Mouse (Mus musculus) hindbrain, embryonic 12.5 days (tissue): ENCODE results near the gene Ripk4. TPM values are rescaled to one million over a fixed set of nuclear protein-coding genes. Genes with fewer than 3 reads are reported as not detected.

Experiments used
- ATAC-seq: fragments of 200-750 bp; cut with Nextera tagmentation; 2 replicates; pipeline ENCODE4 v1.8.0; 2017; ENCODE audit warnings: moderate TSS enrichment; ENCODE audit not compliant: low FRiP score
- H3K27ac ChIP-seq: fragments of 300-500 bp; sonication (generic); 2 replicates; pipeline ENCODE4 v1.5.1; 2016; ENCODE audit warnings: mild to moderate bottlenecking
- H3K27me3 ChIP-seq: fragments of 300-500 bp; sonication (generic); 2 replicates; pipeline ENCODE4 v1.6.1; 2016; ENCODE audit warnings: mild to moderate bottlenecking
- H3K36me3 ChIP-seq: fragments of 300-500 bp; sonication (generic); 2 replicates; pipeline ENCODE4 v1.6.1; 2016; ENCODE audit warnings: mild to moderate bottlenecking
- H3K4me1 ChIP-seq: fragments of 300-500 bp; sonication (generic); 2 replicates; pipeline ENCODE4 v1.6.1; 2016
- H3K4me2 ChIP-seq: fragments of 300-500 bp; sonication (generic); replicated peaks from 2 replicates; pipeline ENCODE4 v1.6.1; 2016; ENCODE audit warnings: mild to moderate bottlenecking
- H3K4me3 ChIP-seq: fragments of 300-500 bp; sonication (generic); 2 replicates; pipeline ENCODE4 v1.5.1; 2016; ENCODE audit warnings: mild to moderate bottlenecking
- H3K9ac ChIP-seq: fragments of 300-500 bp; sonication (generic); 2 replicates; pipeline ENCODE4 v1.6.1; 2016; ENCODE audit warnings: mild to moderate bottlenecking, moderate library complexity
- H3K9me3 ChIP-seq: fragments of 300-500 bp; sonication (generic); replicated peaks from 2 replicates; pipeline ENCODE4 v1.6.1; 2016; ENCODE audit warnings: mild to moderate bottlenecking
- WGBS: fragments of 180-500 bp; shearing (Covaris S2); methylation state at CpG from one replicate; pipeline ENCODE4 v1.1.7; 2016; 5-methylcytosine and 5-hydroxymethylcytosine counted together
- polyA plus RNA-seq: library from polyadenylated mRNA; unstranded; fragments of >200 nt; fragmentation: Nextera tagmentation; extraction: Ambion mirVana; gene quantifications from 2 replicates; pipeline ENCODE4 v1.2.1, GENCODE M21; 2016

The Ripk4 gene
- polyA plus RNA-seq, 1 experiment from 2014 or later, result 2.8 TPM

DNA sequence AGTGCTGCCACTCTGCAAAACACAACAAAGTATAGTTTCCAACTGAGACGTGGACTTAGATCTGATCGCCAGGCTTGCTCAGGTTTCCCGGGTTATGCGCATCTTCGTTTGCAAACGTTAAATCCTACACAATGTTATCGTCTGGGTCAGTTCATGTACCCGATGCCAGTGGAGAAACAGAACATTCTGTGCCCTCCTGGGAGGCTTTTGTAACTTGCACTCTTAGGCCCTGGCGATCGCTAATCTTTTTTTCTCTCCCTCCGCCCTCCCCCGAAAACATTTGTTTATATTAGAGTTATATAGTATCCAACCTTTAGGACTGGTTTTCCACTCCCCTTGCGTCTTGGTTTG, 378 bp upstream of the Ripk4 start:
- H3K4me3 ChIP-seq, result peak overlapping the region; percentile 44
- H3K9ac ChIP-seq, result no peak overlapping the region
- H3K4me1 ChIP-seq, result peaks cover 11% of the 10 kb centered on the region
- no peaks in the 10 kb centered on the region for H3K9me3 ChIP-seq
- H3K36me3 ChIP-seq, result no peaks in the 10 kb centered on the region
- WGBS, result 8% methylated on average over 13 of the region's 13 CpGs
- peak overlapping the region; percentile 72 for H3K4me2 ChIP-seq
- ATAC-seq, result no peak
- peaks cover 69% of the 10 kb centered on the region for H3K27me3 ChIP-seq
- no peak overlapping the region for H3K27ac ChIP-seq

DNA sequence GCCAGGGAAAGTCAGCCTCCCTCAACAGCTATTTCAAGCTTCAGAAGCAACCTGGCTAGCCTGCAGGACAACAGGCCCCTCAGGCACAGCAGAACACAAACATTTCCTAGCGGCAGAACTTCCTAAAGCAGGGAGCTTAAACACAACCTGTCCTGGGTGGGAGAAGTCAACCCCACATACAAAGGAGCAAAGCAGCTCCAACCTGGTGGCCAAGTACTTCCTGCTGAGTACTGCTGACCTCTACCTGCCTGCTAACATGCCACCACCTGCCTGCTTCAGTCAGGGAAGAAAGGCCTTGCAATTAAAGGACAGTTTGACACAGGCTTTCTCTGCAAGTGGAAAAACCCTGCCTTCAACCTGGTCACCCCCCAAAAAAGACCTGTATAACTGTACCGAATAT, 1.8 kb downstream of the Ripk4 start:
- no peak overlapping the region for H3K4me2 ChIP-seq
- H3K27ac ChIP-seq, result no peak overlapping the region
- H3K4me1 ChIP-seq, result peaks cover 11% of the 10 kb centered on the region
- H3K9ac ChIP-seq, result no peak overlapping the region
- H3K4me3 ChIP-seq, result no peak overlapping the region
- ATAC-seq, result no peak
- H3K36me3 ChIP-seq, result no peaks in the 10 kb centered on the region
- WGBS, result 46% methylated on average over 2 of the region's 2 CpGs
- H3K9me3 ChIP-seq, result no peaks in the 10 kb centered on the region
- peaks cover 68% of the 10 kb centered on the region for H3K27me3 ChIP-seq

- no peak overlapping the region for H3K27ac ChIP-seq
- no peak overlapping the region for H3K4me2 ChIP-seq
- no peak overlapping the region for H3K9ac ChIP-seq
- H3K9me3 ChIP-seq, result no peaks in the 10 kb centered on the region
- peaks cover 48% of the 10 kb centered on the region for H3K27me3 ChIP-seq
- peaks cover 11% of the 10 kb centered on the region for H3K4me1 ChIP-seq
- no peak overlapping the region for H3K4me3 ChIP-seq
- H3K36me3 ChIP-seq, result no peaks in the 10 kb centered on the region
- ATAC-seq, result no peak
- WGBS, result 58% methylated on average over 3 of the region's 3 CpGs
These were observed 3.9 kb downstream of the Ripk4 start for GRCm38 (mm10) chr16:97759681-97760080.

DNA sequence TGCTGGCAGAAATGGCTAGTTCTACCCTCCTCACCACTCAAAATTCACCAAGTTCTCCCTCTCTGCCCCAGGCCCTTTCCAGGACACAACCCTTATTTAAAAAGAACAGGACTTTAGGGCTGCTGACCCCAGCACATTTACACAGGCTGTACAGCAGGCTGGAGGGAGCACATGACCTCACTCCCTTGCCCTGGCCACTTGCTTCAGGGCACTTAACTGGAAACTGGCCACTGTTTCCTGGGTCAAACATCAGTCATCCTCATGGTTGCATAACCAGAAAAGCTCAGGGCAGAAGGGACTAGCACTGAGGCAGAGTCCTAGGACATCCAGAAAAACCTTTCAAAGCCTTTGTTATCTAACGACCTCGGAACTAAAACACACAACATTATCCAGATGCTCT, 5.3 kb downstream of the Ripk4 start:
- WGBS, result 95% methylated on average over 2 of the region's 2 CpGs

GRCm38 (mm10) chr16:97756460-97756859, 7.1 kb downstream of the Ripk4 start:
- H3K4me3 ChIP-seq, result no peak overlapping the region
- no peaks in the 10 kb centered on the region for H3K9me3 ChIP-seq

More for the DNA sequence above, 5.3 kb downstream of the Ripk4 start:
- Histone ChIP-seq H3K4me1 (peaks cover 4% of the 10 kb centered on the region; the same call in 1 of the 2 replicates), H3K27ac (no peak overlapping the region), H3K4me3 (no peak overlapping the region), H3K4me2 (no peak overlapping the region), H3K36me3 (no peaks in the 10 kb centered on the region), H3K9ac (no peak overlapping the region), H3K9me3 (no peaks in the 10 kb centered on the region), H3K27me3 (peaks cover 34% of the 10 kb centered on the region)
- ATAC-seq, result no peak

DNA sequence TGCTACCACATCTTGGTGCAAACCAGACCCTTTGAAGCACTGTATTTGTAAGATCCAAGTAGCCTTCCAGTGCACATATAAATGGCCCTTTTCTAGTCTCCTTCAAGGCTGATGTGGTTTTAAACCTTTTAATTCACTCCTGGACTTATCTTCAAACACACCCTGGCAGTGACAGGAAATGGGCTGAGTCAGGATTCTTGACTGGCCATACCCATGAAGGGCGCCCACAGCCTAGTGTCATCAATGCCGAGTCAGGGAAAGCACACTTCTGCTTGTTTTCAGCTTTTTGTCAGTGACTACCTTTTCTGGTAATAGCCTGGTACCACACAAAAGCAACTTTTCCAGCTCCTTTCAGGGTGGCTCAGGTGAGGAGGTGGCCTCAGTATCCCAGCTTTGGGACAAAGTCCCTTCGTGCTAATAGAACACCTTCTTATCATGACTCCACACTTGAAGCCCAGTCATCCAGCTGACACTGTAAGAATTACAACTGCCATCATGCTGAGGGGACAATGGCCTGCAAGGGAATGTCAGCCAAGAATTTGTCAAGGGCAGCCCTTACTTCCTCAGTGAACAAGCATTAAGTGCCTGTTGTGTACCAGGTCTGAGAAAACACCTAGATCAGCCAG, 11.2 kb downstream of the Ripk4 start:
- Histone ChIP-seq H3K4me2 (no peak overlapping the region), H3K4me3 (no peak overlapping the region), H3K9ac (no peak overlapping the region), H3K9me3 (no peaks in the 10 kb centered on the region), H3K4me1 (no peaks in the 10 kb centered on the region), H3K36me3 (no peaks in the 10 kb centered on the region), H3K27ac (no peak overlapping the region), H3K27me3 (no peaks in the 10 kb centered on the region)
- no peak for ATAC-seq
- 90% methylated on average over 3 of the region's 3 CpGs for WGBS

More at GRCm38 (mm10) chr16:97756460-97756859, 7.1 kb downstream of the Ripk4 start:
- Histone ChIP-seq H3K36me3 (no peaks in the 10 kb centered on the region), H3K4me2 (no peak overlapping the region), H3K4me1 (no peaks in the 10 kb centered on the region), H3K9ac (no peak overlapping the region), H3K27me3 (peaks cover 16% of the 10 kb centered on the region), H3K27ac (no peak overlapping the region)
- ATAC-seq, result no peak
- WGBS, result 76% methylated on average over 2 of the region's 2 CpGs

- Histone ChIP-seq H3K27ac (no peak overlapping the region), H3K9me3 (no peaks in the 10 kb centered on the region)
- 76% methylated on average over 8 of the region's 8 CpGs for WGBS
These were observed 11.7 kb downstream of the Ripk4 start for GRCm38 (mm10) chr16:97751884-97752283.

GRCm38 (mm10) chr16:97748421-97748820, 15.2 kb downstream of the Ripk4 start:
- H3K4me3 ChIP-seq, result no peak overlapping the region
- H3K27ac ChIP-seq, result no peak overlapping the region
- WGBS, result 90% methylated on average over 6 of the region's 6 CpGs
- H3K36me3 ChIP-seq, result no peaks in the 10 kb centered on the region
- no peak overlapping the region for H3K9ac ChIP-seq
- H3K27me3 ChIP-seq, result no peaks in the 10 kb centered on the region
- H3K4me2 ChIP-seq, result no peak overlapping the region
- H3K9me3 ChIP-seq, result no peaks in the 10 kb centered on the region
- H3K4me1 ChIP-seq, result no peaks in the 10 kb centered on the region
- no peak for ATAC-seq

More at GRCm38 (mm10) chr16:97751884-97752283, 11.7 kb downstream of the Ripk4 start:
- Histone ChIP-seq H3K36me3 (no peaks in the 10 kb centered on the region), H3K4me2 (no peak overlapping the region), H3K4me1 (no peaks in the 10 kb centered on the region), H3K27me3 (no peaks in the 10 kb centered on the region), H3K9ac (no peak overlapping the region), H3K4me3 (no peak overlapping the region)
- no peak for ATAC-seq

- no peak overlapping the region for H3K9ac ChIP-seq
- no peak for ATAC-seq
- H3K4me3 ChIP-seq, result no peak overlapping the region
- H3K9me3 ChIP-seq, result no peaks in the 10 kb centered on the region
- H3K27ac ChIP-seq, result no peak overlapping the region
- no peaks in the 10 kb centered on the region for H3K4me1 ChIP-seq
- H3K4me2 ChIP-seq, result no peak overlapping the region
- no peaks in the 10 kb centered on the region for H3K36me3 ChIP-seq
- H3K27me3 ChIP-seq, result no peaks in the 10 kb centered on the region
- WGBS, result 75% methylated on average over 6 of the region's 6 CpGs
These were observed 25.6 kb downstream of the Ripk4 start for GRCm38 (mm10) chr16:97738030-97738429.

DNA sequence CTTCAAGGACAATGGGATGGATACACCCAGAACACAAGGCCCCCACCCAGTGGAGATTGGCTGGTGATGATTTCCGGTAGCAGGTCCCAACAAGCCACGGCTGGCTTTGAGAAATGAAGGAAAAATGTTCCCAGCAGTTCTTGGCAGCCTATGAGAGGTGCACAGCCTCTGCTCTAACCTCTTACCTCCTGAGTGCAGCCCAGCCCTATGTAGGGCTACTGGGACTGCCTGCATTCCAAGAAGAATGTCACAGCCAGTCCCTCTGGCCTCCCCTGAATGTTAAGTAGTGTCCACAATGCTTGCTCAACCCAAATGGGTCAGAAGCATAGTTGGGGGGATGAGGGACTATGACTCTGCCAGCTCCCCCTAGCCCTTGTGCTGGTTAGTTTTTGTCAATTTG, 27.0 kb downstream of the Ripk4 start:
- no peak overlapping the region for H3K4me2 ChIP-seq
- H3K4me1 ChIP-seq, result no peaks in the 10 kb centered on the region
- H3K36me3 ChIP-seq, result no peaks in the 10 kb centered on the region
- H3K27me3 ChIP-seq, result no peaks in the 10 kb centered on the region
- H3K27ac ChIP-seq, result no peak overlapping the region
- H3K9ac ChIP-seq, result no peak overlapping the region
- no peak overlapping the region for H3K4me3 ChIP-seq
- H3K9me3 ChIP-seq, result no peaks in the 10 kb centered on the region
- no peak for ATAC-seq
- WGBS, result 88% methylated on average over 2 of the region's 2 CpGs

DNA sequence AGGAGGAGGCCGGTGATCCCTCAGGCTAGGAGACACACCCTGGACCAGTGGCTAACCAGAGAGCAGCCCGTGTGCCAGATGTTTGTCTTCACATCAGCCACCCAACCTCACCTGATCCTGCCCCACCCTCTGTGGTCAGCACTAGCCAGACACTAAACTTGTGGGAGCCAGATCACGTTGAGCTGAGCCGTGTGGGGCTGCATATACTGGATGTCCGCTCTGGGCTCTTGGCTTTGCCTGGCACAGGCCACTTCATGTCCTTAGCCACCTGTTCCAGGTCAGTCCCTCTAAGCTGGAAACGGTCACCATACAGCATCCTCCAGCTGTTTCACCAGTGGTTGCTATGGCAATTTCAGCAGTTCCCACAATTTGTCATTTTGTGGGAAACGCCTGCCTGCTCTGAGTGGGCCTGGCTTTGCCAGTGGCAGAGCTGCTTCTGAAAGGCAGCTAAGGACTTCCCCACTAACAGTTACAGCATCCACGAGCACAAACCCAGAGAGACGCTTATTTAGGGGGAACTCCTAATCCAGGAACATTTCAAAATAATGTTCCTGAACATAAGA, 28.7 kb downstream of the Ripk4 start:
- Histone ChIP-seq H3K9ac (no peak overlapping the region), H3K9me3 (no peaks in the 10 kb centered on the region), H3K4me1 (no peaks in the 10 kb centered on the region), H3K36me3 (no peaks in the 10 kb centered on the region), H3K27me3 (no peaks in the 10 kb centered on the region), H3K27ac (no peak overlapping the region), H3K4me3 (no peak overlapping the region), H3K4me2 (no peak overlapping the region)
- ATAC-seq, result no peak
- 73% methylated on average over 9 of the region's 9 CpGs for WGBS

DNA sequence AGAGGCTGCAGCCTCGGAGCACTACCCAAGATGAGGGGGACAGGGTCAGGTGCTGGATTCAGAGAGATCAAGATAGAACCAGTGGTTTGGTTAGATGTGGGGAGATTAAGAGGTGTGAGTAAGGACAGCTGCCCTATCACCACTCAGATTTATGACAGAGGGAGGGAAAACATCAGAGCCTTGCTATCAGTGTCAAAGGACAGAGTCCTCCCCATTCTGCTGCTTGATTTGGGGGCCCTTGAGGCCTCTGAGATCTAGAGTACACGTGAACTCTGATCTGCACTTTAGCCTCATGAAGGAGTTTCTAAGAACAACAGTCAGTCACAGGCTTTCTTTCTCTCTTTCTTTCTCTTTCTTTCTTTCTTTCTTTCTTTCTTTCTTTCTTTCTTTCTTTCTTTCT, 30.0 kb downstream of the Ripk4 start:
- Histone ChIP-seq H3K27me3 (no peaks in the 10 kb centered on the region), H3K9ac (no peak overlapping the region), H3K9me3 (no peaks in the 10 kb centered on the region), H3K4me1 (no peaks in the 10 kb centered on the region), H3K4me3 (no peak overlapping the region), H3K4me2 (no peak overlapping the region), H3K27ac (no peak overlapping the region), H3K36me3 (no peaks in the 10 kb centered on the region)
- 80% methylated on average over 2 of the region's 2 CpGs for WGBS
- no peak for ATAC-seq

DNA sequence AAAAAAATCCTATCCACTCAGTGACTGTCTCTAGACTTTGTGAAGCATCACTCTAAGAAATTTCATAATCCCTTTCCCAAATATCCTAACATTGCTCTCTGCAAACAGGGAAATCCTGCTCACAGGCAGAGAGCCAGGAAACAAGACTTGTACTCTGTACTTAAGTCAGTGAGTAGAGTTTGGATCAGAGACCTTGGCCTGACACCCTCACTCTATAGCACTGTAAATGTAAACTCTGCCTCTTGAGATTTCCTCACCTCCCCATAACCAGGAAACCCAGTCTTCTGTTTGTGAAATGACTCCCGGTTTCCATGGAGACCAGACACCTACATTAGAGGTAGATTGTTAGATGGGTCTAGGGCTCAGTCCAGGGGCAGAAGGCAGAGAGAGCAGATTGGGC, 33.3 kb downstream of the Ripk4 start:
- Histone ChIP-seq H3K4me3 (no peak overlapping the region), H3K27ac (no peak overlapping the region), H3K9me3 (no peaks in the 10 kb centered on the region), H3K4me1 (no peaks in the 10 kb centered on the region), H3K27me3 (no peaks in the 10 kb centered on the region), H3K36me3 (no peaks in the 10 kb centered on the region), H3K4me2 (no peak overlapping the region), H3K9ac (no peak overlapping the region)
- no peak for ATAC-seq
- 95% methylated on average over 1 of the region's 1 CpGs for WGBS
